21 mouse cellular contexts compared by ENCODE assay signal in genomic region chr2:105303962-105304514, GRCm38 (mm10).
"Had no signal": no experiment of that assay in that cellular context is flagged by ENCODE, and none has a peak within 500 bp of the region (broad histone marks: within the 10 kb centered on the region; RNA-seq: fewer than 3 reads in every experiment).

No protein-coding gene starts in this region.

- H3K9ac ChIP-seq: limb, embryonic 13.5 days; liver, embryonic 12.5 days; liver, embryonic 15.5 days; lung, embryonic 15.5 days; midbrain, embryonic 13.5 days; stomach, embryonic 15.5 days had no signal

- ATAC-seq: liver, embryonic 12.5 days; midbrain, embryonic 13.5 days; midbrain, embryonic 16.5 days had no signal

- H3K9me3 ChIP-seq: limb, embryonic 10.5 days; limb, embryonic 13.5 days; liver, embryonic 12.5 days; liver, embryonic 15.5 days; lung, embryonic 15.5 days; midbrain, embryonic 10.5 days; midbrain, embryonic 13.5 days; stomach, embryonic 15.5 days had no signal

- H3K4me2 ChIP-seq: limb, embryonic 13.5 days; liver, embryonic 12.5 days; liver, embryonic 15.5 days; lung, embryonic 15.5 days; midbrain, embryonic 13.5 days; stomach, embryonic 15.5 days had no signal

- H3K27ac ChIP-seq: limb, embryonic 10.5 days; limb, embryonic 13.5 days; liver, embryonic 12.5 days; liver, embryonic 15.5 days; lung, embryonic 15.5 days; midbrain, embryonic 10.5 days; midbrain, embryonic 13.5 days; stomach, embryonic 15.5 days had no signal

- H3K4me3 ChIP-seq: limb, embryonic 10.5 days; limb, embryonic 13.5 days; liver, embryonic 12.5 days; liver, embryonic 15.5 days; lung, embryonic 15.5 days; megakaryocyte, embryonic 14.5 days; midbrain, embryonic 10.5 days; midbrain, embryonic 13.5 days; myocyte; stomach, embryonic 15.5 days had no signal

- H3K36me3 ChIP-seq: limb, embryonic 10.5 days; limb, embryonic 13.5 days; liver, embryonic 12.5 days; liver, embryonic 15.5 days; lung, embryonic 15.5 days; midbrain, embryonic 10.5 days; midbrain, embryonic 13.5 days; stomach, embryonic 15.5 days had no signal

- H3K27me3 ChIP-seq: limb, embryonic 13.5 days; liver, embryonic 15.5 days; lung, embryonic 15.5 days; megakaryocyte, embryonic 14.5 days; stomach, embryonic 15.5 days had no signal

- H3K4me1 ChIP-seq: limb, embryonic 13.5 days; liver, embryonic 12.5 days; liver, embryonic 15.5 days; megakaryocyte, embryonic 14.5 days; midbrain, embryonic 13.5 days; stomach, embryonic 15.5 days had no signal

- DNase-seq: kidney, postnatal 14 days; kidney, postnatal 4 days; liver; lung, adult 18-20 months; lung, postnatal 10 days; lung, postnatal 36 days; right cerebral cortex, adult 18-20 months; right cerebral cortex, postnatal 25 days; spleen, adult 18-20 months; thymus, postnatal 36 days had no signal
